Mouse (Mus musculus): ENCODE results near the gene Rplp2. TPM values are rescaled to one million over a fixed set of nuclear protein-coding genes. Genes with fewer than 3 reads are reported as not detected.

The Rplp2 gene
- polyA plus RNA-seq, 1 experiment, result 734 TPM

DNA sequence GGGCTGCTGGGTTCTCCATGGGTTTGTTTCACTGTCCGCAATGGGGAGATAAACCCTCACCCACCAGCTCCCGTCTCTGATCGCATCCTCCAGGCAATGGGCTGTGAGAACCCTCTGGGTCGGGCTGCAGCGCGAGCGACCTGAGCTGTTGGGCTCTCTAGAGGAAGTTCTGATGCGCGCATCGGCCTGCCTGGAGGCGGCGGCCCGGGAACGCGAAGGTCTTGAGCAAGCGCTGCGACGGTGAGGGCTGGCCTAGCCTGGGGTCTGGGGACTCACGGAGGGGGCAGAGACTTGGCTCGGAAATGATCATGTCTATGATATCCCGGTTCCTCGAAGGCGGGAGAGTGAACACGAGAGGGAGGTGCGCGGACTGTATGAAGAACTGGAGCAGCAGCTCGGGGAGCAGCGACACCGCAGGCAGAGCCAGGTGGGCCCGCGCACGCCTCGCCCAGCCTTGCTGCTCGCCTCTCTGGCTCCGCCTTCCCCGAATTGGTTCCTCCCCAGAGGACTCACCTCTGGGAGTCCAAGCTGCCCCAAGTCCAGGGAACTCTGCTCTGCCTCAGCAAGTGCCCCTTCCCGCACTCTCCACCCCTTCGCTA lies 17.5 kb downstream of the Rplp2 start:
- Histone ChIP-seq H3K27ac (ENCODE audit: insufficient read depth, low read depth, low read length) (peak overlapping the region; percentile 25; the same call in 1 of the 2 replicates), H3K36me3 (ENCODE audit: control insufficient read depth, insufficient read depth, low read length) (no peaks in the 10 kb centered on the region), H3K4me3 (ENCODE audit: insufficient read depth, low read depth, low read length) (peak overlapping the region; percentile 29; the same call in 1 of the 2 replicates), H3K27me3 (replicated peaks; ENCODE audit: control insufficient read depth, insufficient read depth, low read length) (no peaks in the 10 kb centered on the region), H3K4me1 (ENCODE audit: control insufficient read depth, insufficient read depth, low read length) (peaks cover 27% of the 10 kb centered on the region)
- 36% methylated on average over 38 of the region's 38 CpGs for WGBS
- TF ChIP-seq CTCF (conservative IDR thresholded peaks at IDR 0.05; ENCODE audit: insufficient read depth, insufficient read length, low read depth, low read length) (no peak), POLR2A (IDR thresholded peaks at IDR 0.05; ENCODE audit: low read depth, low read length) (no peak)
- DNase-seq, result peak; percentile 68

DNA sequence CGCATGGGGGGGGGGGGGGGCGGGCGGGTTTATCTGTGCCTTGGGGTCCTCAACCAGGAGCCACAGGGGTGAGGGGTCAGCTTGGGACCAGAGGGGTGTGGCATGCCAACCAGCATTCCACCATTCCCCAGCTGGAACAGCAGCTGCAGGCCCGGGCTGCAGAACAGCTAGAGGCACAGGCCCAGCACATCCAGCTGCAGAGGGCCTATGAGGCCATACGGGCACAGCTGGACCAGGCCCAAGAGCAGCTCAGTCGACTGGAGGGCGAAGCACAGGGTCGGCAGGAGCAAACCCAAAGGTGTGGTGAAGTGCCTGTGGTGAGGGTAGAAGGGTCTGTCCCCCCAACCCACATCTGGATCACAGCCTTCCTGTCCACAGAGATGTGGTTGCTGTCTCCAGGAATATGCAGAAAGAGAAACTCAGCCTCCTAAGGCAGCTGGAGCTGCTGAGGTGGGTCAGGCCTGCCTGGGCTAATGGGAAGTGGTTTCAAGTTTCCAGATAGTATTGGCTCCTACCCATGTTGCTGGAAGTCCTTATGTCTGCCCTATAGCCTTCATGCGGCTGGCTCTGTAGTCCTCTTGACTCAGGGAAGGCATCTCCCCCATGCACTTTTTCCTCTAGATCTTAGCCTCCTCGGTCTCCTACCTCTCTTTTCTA lies 18.3 kb downstream of the Rplp2 start:
- Histone ChIP-seq H3K4me3 (ENCODE audit: insufficient read depth, low read depth, low read length) (no peak overlapping the region), H3K4me1 (ENCODE audit: control insufficient read depth, insufficient read depth, low read length) (peaks cover 31% of the 10 kb centered on the region), H3K36me3 (ENCODE audit: control insufficient read depth, insufficient read depth, low read length) (no peaks in the 10 kb centered on the region), H3K27ac (ENCODE audit: insufficient read depth, low read depth, low read length) (no peak overlapping the region), H3K27me3 (replicated peaks; ENCODE audit: control insufficient read depth, insufficient read depth, low read length) (no peaks in the 10 kb centered on the region)
- no peak for TF ChIP-seq CTCF (conservative IDR thresholded peaks at IDR 0.05; ENCODE audit: insufficient read depth, insufficient read length, low read depth, low read length)
- no peak for TF ChIP-seq POLR2A (IDR thresholded peaks at IDR 0.05; ENCODE audit: low read depth, low read length)
- WGBS, result 54% methylated on average over 9 of the region's 10 CpGs
- DNase-seq, result no peak

DNA sequence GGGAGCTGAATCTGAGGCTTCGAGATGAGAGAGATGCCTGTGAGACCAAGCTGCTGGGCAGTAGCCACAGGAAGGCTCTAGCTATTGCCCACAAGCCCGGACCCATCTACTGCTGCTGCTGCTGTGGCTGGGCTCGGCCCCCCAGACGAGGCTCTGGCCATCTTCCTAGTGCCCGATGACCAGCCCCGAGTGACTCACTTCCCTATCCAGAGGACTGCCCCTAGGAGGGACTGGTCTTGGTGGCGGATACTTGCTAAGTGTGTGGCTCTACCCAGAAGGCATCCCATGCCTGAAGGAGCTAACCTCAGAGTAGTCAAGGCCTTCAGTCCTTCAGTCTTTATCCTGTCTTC lies 18.9 kb downstream of the Rplp2 start:
- Histone ChIP-seq H3K4me1 (ENCODE audit: control insufficient read depth, insufficient read depth, low read length) (peaks cover 31% of the 10 kb centered on the region), H3K36me3 (ENCODE audit: control insufficient read depth, insufficient read depth, low read length) (no peaks in the 10 kb centered on the region), H3K4me3 (ENCODE audit: insufficient read depth, low read depth, low read length) (no peak overlapping the region), H3K27me3 (replicated peaks; ENCODE audit: control insufficient read depth, insufficient read depth, low read length) (no peaks in the 10 kb centered on the region), H3K27ac (ENCODE audit: insufficient read depth, low read depth, low read length) (no peak overlapping the region)
- peak; percentile 31 for DNase-seq
- 75% methylated on average over 7 of the region's 7 CpGs for WGBS
- TF ChIP-seq POLR2A (IDR thresholded peaks at IDR 0.05; ENCODE audit: low read depth, low read length) (no peak), CTCF (conservative IDR thresholded peaks at IDR 0.05; ENCODE audit: insufficient read depth, insufficient read length, low read depth, low read length) (no peak)

DNA sequence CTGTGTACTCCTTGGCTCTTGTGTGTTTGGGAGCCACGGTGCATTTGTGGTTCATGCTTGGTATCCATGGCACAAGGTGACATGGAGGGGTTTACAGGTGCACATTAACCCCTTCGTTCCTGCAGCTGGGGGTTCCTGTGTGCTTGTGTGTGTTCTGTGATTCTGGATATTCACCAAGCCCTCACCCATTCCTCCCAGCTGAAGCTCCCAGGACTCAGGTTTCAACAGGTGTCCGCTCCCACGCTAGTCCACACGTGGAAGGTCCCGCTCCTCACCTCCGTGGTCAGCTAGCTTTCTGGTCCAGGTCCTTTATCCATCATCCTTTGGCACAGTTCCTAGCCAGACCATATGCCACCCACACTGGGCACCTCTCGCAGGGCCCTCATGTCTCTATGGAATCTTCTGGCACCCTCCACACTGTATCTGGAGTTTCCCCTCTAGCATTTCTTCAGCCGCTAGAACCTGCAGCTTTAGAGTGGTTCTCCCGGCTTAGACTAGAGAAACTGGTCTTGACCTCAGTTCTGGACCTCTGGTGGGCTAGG lies 19.5 kb downstream of the Rplp2 start:
- Histone ChIP-seq H3K36me3 (ENCODE audit: control insufficient read depth, insufficient read depth, low read length) (no peaks in the 10 kb centered on the region), H3K4me1 (ENCODE audit: control insufficient read depth, insufficient read depth, low read length) (peaks cover 31% of the 10 kb centered on the region), H3K27me3 (replicated peaks; ENCODE audit: control insufficient read depth, insufficient read depth, low read length) (no peaks in the 10 kb centered on the region), H3K4me3 (ENCODE audit: insufficient read depth, low read depth, low read length) (peak overlapping the region; percentile 32), H3K27ac (ENCODE audit: insufficient read depth, low read depth, low read length) (peak overlapping the region; percentile 83)
- DNase-seq, result no peak
- 54% methylated on average over 10 of the region's 10 CpGs for WGBS
- no peak for TF ChIP-seq CTCF (conservative IDR thresholded peaks at IDR 0.05; ENCODE audit: insufficient read depth, insufficient read length, low read depth, low read length)

DNA sequence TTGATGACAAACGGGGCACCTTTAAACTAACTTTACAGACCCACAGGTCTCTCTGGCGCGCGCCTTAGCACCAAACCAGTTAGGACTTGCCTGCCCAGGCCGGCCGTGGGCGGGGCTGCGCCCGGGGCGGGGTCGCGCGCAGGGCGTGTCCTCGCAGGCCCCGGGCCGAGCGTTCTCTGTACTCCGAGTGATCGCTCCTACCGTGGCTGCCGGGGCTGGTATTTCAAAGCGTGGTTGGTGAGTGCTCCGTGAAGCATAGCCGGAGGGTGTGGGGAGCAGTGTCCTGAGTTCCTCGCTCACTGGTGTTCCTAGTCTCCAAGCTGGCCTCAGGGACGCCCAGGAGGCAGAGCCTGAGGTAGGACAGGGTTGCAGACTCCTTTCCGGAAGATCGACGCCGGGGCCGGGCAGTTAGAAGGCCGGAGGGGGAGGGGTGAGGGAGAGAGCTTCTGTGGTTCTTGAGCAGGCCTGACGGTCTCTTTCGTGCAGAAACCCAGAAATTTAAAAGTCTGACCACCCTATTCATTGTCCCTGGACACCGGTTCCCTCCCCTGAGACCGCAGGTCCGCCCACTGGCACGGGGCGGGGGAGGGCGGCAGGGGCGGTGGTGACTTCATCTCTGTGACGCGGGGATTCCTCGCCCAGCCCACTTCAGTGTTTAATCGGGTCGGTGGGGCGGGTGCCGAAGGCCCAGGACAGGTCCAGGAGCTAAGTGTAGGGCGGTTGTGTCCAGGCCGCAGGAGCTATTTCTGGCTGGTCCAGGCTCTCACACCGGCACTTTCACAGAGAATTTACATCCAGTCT lies 20.3 kb downstream of the Rplp2 start, which contains the start of gene Cd151:
Cd151 (plus strand) TSS at position 163 of the 801 bp plus-strand sequence.
- Histone ChIP-seq H3K27ac (ENCODE audit: insufficient read depth, low read depth, low read length) (peak within 1 kb of the TSS; percentile 98), H3K4me3 (ENCODE audit: insufficient read depth, low read depth, low read length) (peak within 1 kb of the TSS; percentile 99), H3K27me3 (replicated peaks; ENCODE audit: control insufficient read depth, insufficient read depth, low read length) (no peaks in the 10 kb centered on the region), H3K4me1 (ENCODE audit: control insufficient read depth, insufficient read depth, low read length) (peaks cover 30% of the 10 kb centered on the region), H3K36me3 (ENCODE audit: control insufficient read depth, insufficient read depth, low read length) (no peaks in the 10 kb centered on the region)
- peak; percentile 70 for TF ChIP-seq POLR2A (IDR thresholded peaks at IDR 0.05; ENCODE audit: low read depth, low read length)
- TF ChIP-seq CTCF (conservative IDR thresholded peaks at IDR 0.05; ENCODE audit: insufficient read depth, insufficient read length, low read depth, low read length), result no peak
- under 1% methylated on average over 52 of the region's 52 CpGs for WGBS
- DNase-seq, result peak; percentile 97

DNA sequence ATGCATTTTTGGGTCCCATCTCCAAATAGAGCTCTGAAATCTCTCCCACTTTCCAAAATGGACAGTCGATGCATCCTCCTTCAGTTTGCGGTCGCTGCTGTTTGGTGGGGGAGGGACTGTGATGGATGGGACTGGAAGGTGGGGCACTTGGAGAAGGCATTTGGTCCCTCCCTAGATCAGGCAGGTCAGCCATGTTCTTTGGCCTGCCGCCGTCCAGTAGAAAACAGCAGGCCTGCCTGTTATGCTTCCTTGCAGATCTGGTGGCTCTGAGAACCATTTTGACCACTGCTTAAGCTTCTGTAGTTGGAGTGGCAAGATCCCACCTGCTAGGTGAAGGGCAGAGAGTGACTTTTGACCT lies 21.0 kb downstream of the Rplp2 start:
- Histone ChIP-seq H3K4me3 (ENCODE audit: insufficient read depth, low read depth, low read length) (peak overlapping the region; percentile 99), H3K4me1 (ENCODE audit: control insufficient read depth, insufficient read depth, low read length) (peaks cover 26% of the 10 kb centered on the region), H3K27me3 (replicated peaks; ENCODE audit: control insufficient read depth, insufficient read depth, low read length) (no peaks in the 10 kb centered on the region), H3K36me3 (ENCODE audit: control insufficient read depth, insufficient read depth, low read length) (no peaks in the 10 kb centered on the region), H3K27ac (ENCODE audit: insufficient read depth, low read depth, low read length) (peak overlapping the region; percentile 98)
- DNase-seq, result peak; percentile 54
- TF ChIP-seq CTCF (conservative IDR thresholded peaks at IDR 0.05; ENCODE audit: insufficient read depth, insufficient read length, low read depth, low read length) (no peak), POLR2A (IDR thresholded peaks at IDR 0.05; ENCODE audit: low read depth, low read length) (no peak)
- 15% methylated on average over 5 of the region's 5 CpGs for WGBS
